Mouse (Mus musculus) heart, embryonic 16.5 days (tissue): ENCODE data around the gene Usp17ld. TPM values are rescaled to one million over a fixed set of nuclear protein-coding genes. Genes with fewer than 3 reads are reported as not detected.
"Not testable (repeated sequence)": the region's sequence is repeated elsewhere in the genome, so short reads cannot be mapped to it uniquely, and the experiment has no call there.

ENCODE experiments used
- ATAC-seq: fragments of 200-750 bp; cut with Nextera tagmentation; replicated peaks from 2 replicates; pipeline ENCODE4 v1.8.0; 2017; ENCODE audit warnings: moderate number of reproducible peaks; ENCODE audit not compliant: insufficient read depth, low FRiP score; ENCODE audit errors: extremely low read depth
- H3K27ac ChIP-seq: fragments of 300-500 bp; sonication (generic); 2 replicates; pipeline ENCODE4 v1.5.1; 2014; ENCODE audit warnings: mild to moderate bottlenecking, low read length, control low read depth, moderate library complexity
- H3K27me3 ChIP-seq: fragments of 300-500 bp; sonication (generic); 2 replicates; pipeline ENCODE4 v1.6.1; 2014; ENCODE audit warnings: low read length, mixed read lengths; ENCODE audit not compliant: control insufficient read depth, insufficient read depth
- H3K36me3 ChIP-seq: fragments of 300-500 bp; sonication (generic); 2 replicates; pipeline ENCODE4 v1.6.1; 2014; ENCODE audit not compliant: control insufficient read depth, insufficient read depth
- H3K4me1 ChIP-seq: fragments of 300-500 bp; sonication (generic); 2 replicates; pipeline ENCODE4 v1.6.1; 2014; ENCODE audit warnings: low read length, mixed read lengths; ENCODE audit not compliant: control insufficient read depth, insufficient read depth
- H3K4me2 ChIP-seq: fragments of 300-500 bp; sonication (generic); 2 replicates; pipeline ENCODE4 v1.6.1; 2014; ENCODE audit warnings: low read depth, mild to moderate bottlenecking, control low read depth, low read length
- H3K4me3 ChIP-seq: fragments of 300-500 bp; sonication (generic); 2 replicates; pipeline ENCODE4 v1.5.1; 2014; ENCODE audit warnings: mild to moderate bottlenecking, control low read depth, low read length
- H3K9ac ChIP-seq: fragments of 300-500 bp; sonication (generic); 2 replicates; pipeline ENCODE4 v1.6.1; 2014; ENCODE audit warnings: low read length, control low read depth
- H3K9me3 ChIP-seq: fragments of 300-500 bp; sonication (generic); replicated peaks from 2 replicates; pipeline ENCODE4 v1.6.1; 2016; ENCODE audit warnings: low read length; ENCODE audit not compliant: control insufficient read depth
- WGBS: fragments of 180-500 bp; shearing (Covaris S2); extraction: QIAGEN DNeasy Blood & Tissue Kit; methylation state at CpG from one replicate; pipeline ENCODE4 v1.1.7; 2014; 5-methylcytosine and 5-hydroxymethylcytosine counted together
- microRNA-seq: library from miRNA; unstranded; fragments of <30 nt; microRNA quantifications from one replicate; pipeline ENCODE4, GENCODE M21; 2017
- polyA plus RNA-seq: library from polyadenylated mRNA; unstranded; fragments of >200 nt; fragmentation: Nextera tagmentation; extraction: Ambion mirVana; gene quantifications from 2 replicates; pipeline ENCODE4 v1.2.1, GENCODE M21; 2015

Usp17ld gene
- not detected in 2 replicates for polyA plus RNA-seq

DNA sequence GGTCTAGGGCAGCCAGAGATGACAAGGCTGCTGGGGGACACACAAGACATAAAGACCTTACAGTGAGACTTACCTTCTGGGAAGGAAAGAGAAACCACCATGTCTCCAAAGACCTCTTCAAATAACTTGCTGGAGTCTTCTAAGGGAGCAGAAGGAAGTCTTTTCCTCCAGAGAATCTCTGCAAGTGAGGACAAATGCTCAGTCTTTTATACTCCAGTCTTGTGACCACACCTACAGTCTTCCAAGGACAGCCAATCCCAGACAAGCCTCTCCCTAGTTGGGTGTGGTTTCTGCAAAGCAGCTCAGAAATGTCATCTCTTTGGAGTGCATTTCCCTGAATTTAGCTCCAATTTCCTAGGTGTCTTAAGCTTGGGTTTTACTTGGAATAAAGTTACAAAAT lies at the start of gene Usp17ld:
Gene Usp17ld (minus strand): TSS at position 101 of the 400 bp plus-strand sequence.
- H3K36me3 ChIP-seq, H3K9me3 ChIP-seq, H3K27me3 ChIP-seq, H3K4me1 ChIP-seq, H3K4me2 ChIP-seq, H3K4me3 ChIP-seq, H3K9ac ChIP-seq, H3K27ac ChIP-seq, ATAC-seq: not testable (repeated sequence)

DNA sequence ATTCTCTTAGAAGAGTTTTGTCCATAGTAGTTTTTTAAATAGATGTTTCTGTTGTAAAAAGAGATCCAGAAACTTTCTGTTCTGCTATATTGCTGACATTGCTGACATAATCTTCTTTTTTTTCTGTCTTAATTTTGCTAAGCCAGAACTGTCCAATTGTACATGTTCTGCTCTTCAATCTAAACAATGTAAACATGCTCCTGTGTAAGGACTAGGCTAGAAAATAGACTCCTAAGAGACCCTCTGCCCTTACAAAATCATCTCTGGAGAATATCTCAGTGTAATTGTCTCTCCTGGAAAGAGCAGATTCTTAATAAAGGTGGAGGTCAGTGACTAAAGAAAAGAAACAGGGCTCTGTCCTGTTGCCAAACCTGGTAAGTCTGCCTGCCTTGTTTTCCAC lies 35.6 kb downstream of the Usp17ld start, which contains the start of gene Olfr594:
Gene Olfr594 (plus strand): TSS at position 301 of the 400 bp plus-strand sequence.
- Histone ChIP-seq H3K9ac (no peak within 1 kb of the TSS), H3K27me3 (no peaks in the 10 kb centered on the region), H3K4me1 (no peaks in the 10 kb centered on the region), H3K27ac (no peak within 1 kb of the TSS), H3K4me3 (no peak within 1 kb of the TSS), H3K4me2 (no peak within 1 kb of the TSS), H3K9me3 (no peaks in the 10 kb centered on the region), H3K36me3 (no peaks in the 10 kb centered on the region)
- no peak for ATAC-seq

DNA sequence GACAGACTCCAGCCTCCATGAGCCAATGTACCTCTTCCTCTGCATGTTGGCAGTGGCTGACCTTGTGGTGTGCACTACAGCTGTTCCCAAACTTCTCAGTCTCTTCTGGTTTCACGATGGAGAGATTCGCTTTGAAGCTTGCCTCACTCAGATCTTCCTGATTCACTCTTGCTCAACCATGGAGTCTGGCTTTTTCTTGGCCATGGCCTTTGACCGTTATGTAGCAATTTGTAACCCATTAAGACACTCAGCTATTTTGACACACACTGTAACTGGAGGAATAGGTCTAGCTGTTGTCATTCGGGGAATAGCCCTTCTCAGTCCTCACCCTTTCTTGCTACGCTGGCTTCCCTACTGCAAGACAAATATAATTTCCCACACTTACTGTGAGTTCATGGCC lies 40.3 kb downstream of the Usp17ld start:
- not testable (repeated sequence) for H3K4me3 ChIP-seq, H3K36me3 ChIP-seq, H3K4me1 ChIP-seq, H3K27me3 ChIP-seq, H3K9ac ChIP-seq, H3K27ac ChIP-seq, ATAC-seq, H3K9me3 ChIP-seq, H3K4me2 ChIP-seq
- WGBS, result 81% methylated on average over 5 of the region's 5 CpGs

DNA sequence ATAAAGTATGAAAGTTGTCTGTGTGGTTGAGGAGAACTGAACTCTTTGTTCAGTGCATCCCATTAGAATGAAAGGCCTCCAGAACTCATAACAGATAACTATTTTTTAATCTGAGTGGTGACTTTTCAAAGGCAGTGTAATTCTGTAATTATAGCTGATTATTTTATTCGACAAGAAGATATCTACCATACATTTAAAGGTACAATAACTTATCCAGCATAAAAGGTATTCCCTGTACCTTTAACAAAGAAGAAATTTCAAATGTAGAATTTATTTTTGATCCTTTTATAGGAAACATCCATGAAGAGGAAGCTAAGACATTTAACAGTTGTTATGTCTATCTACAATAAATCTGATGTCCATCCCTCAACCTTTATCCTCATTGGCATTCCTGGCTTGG lies 40.7 kb downstream of the Usp17ld start, which contains the start of gene Olfr593:
Gene Olfr593 (plus strand): TSS at position 301 of the 400 bp plus-strand sequence.
- Histone ChIP-seq H3K27me3 (no peaks in the 10 kb centered on the region), H3K27ac (no peak within 1 kb of the TSS), H3K9ac (no peak within 1 kb of the TSS), H3K36me3 (no peaks in the 10 kb centered on the region), H3K4me3 (no peak within 1 kb of the TSS), H3K4me2 (no peak within 1 kb of the TSS), H3K9me3 (no peaks in the 10 kb centered on the region), H3K4me1 (no peaks in the 10 kb centered on the region)
- WGBS, result 54% methylated on average over 1 of the region's 1 CpGs
- ATAC-seq, result no peak

Small RNAs within 50 kb of the gene (microRNA-seq; reads per million reads assigned to microRNA genes)
- gene Gm23550 (not detected), gene Gm25171 (not detected)

Other genes with a start within 250 kb of the Usp17ld start
- gene Olfr582, start 214.5 kb downstream of the Usp17ld start, polyA plus RNA-seq, result not detected in 2 replicates
- gene Olfr583, start 201.2 kb downstream of the Usp17ld start, polyA plus RNA-seq, result not detected in 2 replicates
- not detected in 2 replicates for gene Olfr584, start 170.6 kb downstream of the Usp17ld start, polyA plus RNA-seq
- not detected in 2 replicates for gene Olfr585, start 154.8 kb downstream of the Usp17ld start, polyA plus RNA-seq
- not detected in 2 replicates for gene Olfr586, start 126.9 kb downstream of the Usp17ld start, polyA plus RNA-seq
- not detected in 2 replicates for gene Olfr588-ps1, start 111.6 kb downstream of the Usp17ld start, polyA plus RNA-seq
- gene Olfr589, start 96.1 kb downstream of the Usp17ld start, polyA plus RNA-seq, result not detected in 2 replicates
- gene Olfr591, start 74.2 kb downstream of the Usp17ld start, polyA plus RNA-seq, result not detected in 2 replicates
- not detected in 2 replicates for gene Olfr592, start 67.7 kb downstream of the Usp17ld start, polyA plus RNA-seq
- gene Olfr593, start 40.6 kb downstream of the Usp17ld start, polyA plus RNA-seq, result not detected in 2 replicates
- not detected in 2 replicates for gene Olfr594, start 35.5 kb downstream of the Usp17ld start, polyA plus RNA-seq
- gene Olfr596, start 53.1 kb upstream of the Usp17ld start, polyA plus RNA-seq, result not detected in 2 replicates
- gene Olfr597, start 63.8 kb upstream of the Usp17ld start, polyA plus RNA-seq, result not detected in 2 replicates
- not detected in 2 replicates for gene Olfr598, start 71.1 kb upstream of the Usp17ld start, polyA plus RNA-seq
- gene Olfr599, start 83.4 kb upstream of the Usp17ld start, polyA plus RNA-seq, result not detected in 2 replicates
- gene Olfr600, start 97.2 kb upstream of the Usp17ld start, polyA plus RNA-seq, result not detected in 2 replicates
- gene Olfr601, start 110.2 kb upstream of the Usp17ld start, polyA plus RNA-seq, result not detected in 2 replicates
- not detected in 2 replicates for gene Olfr603, start 133.7 kb upstream of the Usp17ld start, polyA plus RNA-seq
- gene Usp17lc, start 162.6 kb upstream of the Usp17ld start, polyA plus RNA-seq, result not detected in 2 replicates
- gene Olfr605, start 192.9 kb upstream of the Usp17ld start, polyA plus RNA-seq, result not detected in 2 replicates
- not detected in 2 replicates for gene Olfr606, start 196.5 kb upstream of the Usp17ld start, polyA plus RNA-seq
- gene Olfr607, start 211.6 kb upstream of the Usp17ld start, polyA plus RNA-seq, result 0.32 and 0.55 TPM in 2 replicates
- 0.91 and 1.2 TPM in 2 replicates for gene Olfr608, start 217.4 kb upstream of the Usp17ld start, polyA plus RNA-seq
- gene Olfr609, start 245.6 kb upstream of the Usp17ld start, polyA plus RNA-seq, result not detected in 2 replicates